Mouse (Mus musculus): ENCODE measurements around the gene Micu1.

GRCm38 (mm10) chr10:59774141-59774534, 71.9 kb downstream of the Micu1 start:
- no peak for TF ChIP-seq CTCF (IDR thresholded peaks at IDR 0.05; ENCODE audit: borderline replicate concordance, control insufficient read depth, extremely low read depth, insufficient read depth, low read length, poor library complexity)
- TF ChIP-seq POLR2A (IDR thresholded peaks at IDR 0.05; ENCODE audit: control insufficient read depth, extremely low read depth, insufficient read depth, low read length, poor library complexity) = no peak

Data from thymus, adult 2 months (tissue).